Comparison of ENCODE assay signal across 9 mouse cellular contexts in the genomic region with DNA sequence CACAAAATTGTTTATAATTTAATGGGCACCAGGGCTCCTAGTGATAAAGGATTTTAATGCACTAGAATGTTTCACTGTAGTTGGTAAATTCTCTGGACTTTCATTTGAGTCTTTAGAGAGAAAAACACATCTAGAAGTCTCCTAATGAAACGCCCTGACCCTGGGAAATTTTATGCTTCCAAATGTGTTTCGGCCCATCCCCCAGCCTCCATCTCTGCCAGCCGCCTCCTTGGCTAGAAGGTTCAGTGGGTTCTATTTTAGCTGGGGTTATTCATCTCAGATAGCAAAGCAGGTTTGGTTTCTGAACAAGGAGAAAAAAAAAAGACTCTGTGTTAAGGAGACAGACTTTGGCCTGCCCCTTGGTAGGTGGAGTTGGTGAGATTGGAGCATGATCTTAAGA.
A peak's percentile ranks its signal among the peaks of the same experiment; 100 is the strongest.
DNase-seq lines count a peak whose midpoint lies in the region; ATAC-seq lines count a peak whose summit lies in the region.
"Had no signal": no experiment of that assay in that cellular context is flagged by ENCODE, and none has a peak within 500 bp of the region (broad histone marks: within the 10 kb centered on the region; RNA-seq: fewer than 3 reads in every experiment).

No protein-coding gene starts in this region.

- H3K27me3 ChIP-seq in neural tube, embryonic 13.5 days: no peaks in the 10 kb centered on the region
- no peaks in the 10 kb centered on the region for H3K27me3 ChIP-seq in neural tube, embryonic 15.5 days (replicated peaks)
- no peaks in the 10 kb centered on the region for H3K27me3 ChIP-seq in hindbrain, embryonic 13.5 days
- no peaks in the 10 kb centered on the region for H3K27me3 ChIP-seq in midbrain, embryonic 14.5 days (ENCODE audit: control insufficient read depth, insufficient read depth, low read length)
- H3K27me3 ChIP-seq in heart, embryonic 12.5 days (replicated peaks): no peaks in the 10 kb centered on the region

- peak; percentile 36 for DNase-seq in embryo, embryonic 10 days (ENCODE audit: low spot score)
- no peak for DNase-seq in embryo, embryonic 9.5 days (ENCODE audit: extremely low spot score)
- DNase-seq in midbrain, embryonic 14.5 days: peak; percentile 35
- no peak for DNase-seq in urinary bladder, postnatal 14 days (ENCODE audit: low spot score)
- DNase-seq: left cerebral cortex, postnatal 4 days had no signal

- no peaks in the 10 kb centered on the region for H3K9me3 ChIP-seq in neural tube, embryonic 13.5 days
- no peaks in the 10 kb centered on the region for H3K9me3 ChIP-seq in neural tube, embryonic 15.5 days (replicated peaks)
- H3K9me3 ChIP-seq in hindbrain, embryonic 13.5 days: no peaks in the 10 kb centered on the region
- no peaks in the 10 kb centered on the region for H3K9me3 ChIP-seq in midbrain, embryonic 14.5 days (ENCODE audit: control insufficient read depth, low read length)
- no peaks in the 10 kb centered on the region for H3K9me3 ChIP-seq in heart, embryonic 12.5 days (replicated peaks)

- peaks cover 24% of the 10 kb centered on the region for H3K4me1 ChIP-seq in neural tube, embryonic 13.5 days (replicated peaks)
- peaks cover 6% of the 10 kb centered on the region; the same call in 1 of the 2 replicates for H3K4me1 ChIP-seq in neural tube, embryonic 15.5 days
- peaks cover 19% of the 10 kb centered on the region for H3K4me1 ChIP-seq in hindbrain, embryonic 13.5 days (replicated peaks)
- peaks cover 4% of the 10 kb centered on the region; the same call in 1 of the 2 replicates for H3K4me1 ChIP-seq in midbrain, embryonic 14.5 days (ENCODE audit: control insufficient read depth, insufficient read depth, low read length)
- H3K4me1 ChIP-seq in heart, embryonic 12.5 days (replicated peaks): peaks cover 3% of the 10 kb centered on the region; the same call in 1 of the 2 replicates

- 21% methylated on average over 3 of the region's 3 CpGs for WGBS in neural tube, embryonic 13.5 days
- WGBS in neural tube, embryonic 15.5 days: 25% methylated on average over 3 of the region's 3 CpGs
- 23% methylated on average over 3 of the region's 3 CpGs for WGBS in hindbrain, embryonic 13.5 days
- 10% methylated on average over 3 of the region's 3 CpGs for WGBS in midbrain, embryonic 14.5 days
- WGBS in heart, embryonic 12.5 days: 75% methylated on average over 3 of the region's 3 CpGs

- H3K4me3 ChIP-seq in neural tube, embryonic 13.5 days: no peak overlapping the region
- H3K4me3 ChIP-seq in neural tube, embryonic 15.5 days (replicated peaks): no peak overlapping the region
- no peak overlapping the region for H3K4me3 ChIP-seq in hindbrain, embryonic 13.5 days
- H3K4me3 ChIP-seq in midbrain, embryonic 14.5 days (replicated peaks; ENCODE audit: low read depth, low read length): no peak overlapping the region
- no peak overlapping the region for H3K4me3 ChIP-seq in heart, embryonic 12.5 days

- no peak overlapping the region for H3K9ac ChIP-seq in neural tube, embryonic 13.5 days
- no peak overlapping the region for H3K9ac ChIP-seq in neural tube, embryonic 15.5 days (replicated peaks)
- no peak overlapping the region for H3K9ac ChIP-seq in hindbrain, embryonic 13.5 days
- no peak overlapping the region for H3K9ac ChIP-seq in midbrain, embryonic 14.5 days (replicated peaks; ENCODE audit: low read length)
- no peak overlapping the region for H3K9ac ChIP-seq in heart, embryonic 12.5 days

- peak overlapping the region; percentile 29 for H3K27ac ChIP-seq in neural tube, embryonic 13.5 days (replicated peaks)
- no peak overlapping the region for H3K27ac ChIP-seq in neural tube, embryonic 15.5 days (replicated peaks)
- 0 out of 2 replicates have a peak overlapping the region, but pooled peaks have one; percentile 19 for H3K27ac ChIP-seq in hindbrain, embryonic 13.5 days
- no peak overlapping the region for H3K27ac ChIP-seq in midbrain, embryonic 14.5 days (replicated peaks; ENCODE audit: low read depth, low read length)
- H3K27ac ChIP-seq in heart, embryonic 12.5 days (ENCODE audit: poor library complexity, severe bottlenecking): no peak overlapping the region

- H3K4me2 ChIP-seq in neural tube, embryonic 13.5 days: no peak overlapping the region
- H3K4me2 ChIP-seq in neural tube, embryonic 15.5 days: no peak overlapping the region
- no peak overlapping the region for H3K4me2 ChIP-seq in hindbrain, embryonic 13.5 days
- H3K4me2 ChIP-seq in midbrain, embryonic 14.5 days (ENCODE audit: low read length): no peak overlapping the region
- no peak overlapping the region for H3K4me2 ChIP-seq in heart, embryonic 12.5 days

- no peaks in the 10 kb centered on the region for H3K36me3 ChIP-seq in neural tube, embryonic 13.5 days
- no peaks in the 10 kb centered on the region for H3K36me3 ChIP-seq in neural tube, embryonic 15.5 days
- no peaks in the 10 kb centered on the region for H3K36me3 ChIP-seq in hindbrain, embryonic 13.5 days
- no peaks in the 10 kb centered on the region for H3K36me3 ChIP-seq in midbrain, embryonic 14.5 days (ENCODE audit: control insufficient read depth, insufficient read depth, low read length)
- H3K36me3 ChIP-seq in heart, embryonic 12.5 days: no peaks in the 10 kb centered on the region

- ATAC-seq in neural tube, embryonic 13.5 days (ENCODE audit: low read depth): no peak
- no peak for ATAC-seq in neural tube, embryonic 15.5 days (ENCODE audit: low FRiP score)
- ATAC-seq in hindbrain, embryonic 13.5 days (ENCODE audit: low FRiP score): no peak
- ATAC-seq in midbrain, embryonic 14.5 days (ENCODE audit: low FRiP score, low TSS enrichment): no peak
- no peak for ATAC-seq in heart, embryonic 12.5 days (ENCODE audit: insufficient number of reproducible peaks, low FRiP score)

Comparison
In these comparisons a context has a peak if more than half of its experiments do, and no peak if none do; other contexts are left out.
1. DNase-seq: peak in embryo, embryonic 10 days (single experiment) and midbrain, embryonic 14.5 days (single experiment); none in embryo, embryonic 9.5 days (single experiment) and urinary bladder, postnatal 14 days (single experiment).
2. H3K27ac ChIP-seq: peak in neural tube, embryonic 13.5 days (single experiment) and hindbrain, embryonic 13.5 days (single experiment); none in neural tube, embryonic 15.5 days (single experiment), midbrain, embryonic 14.5 days (single experiment) and heart, embryonic 12.5 days (single experiment).